Mouse (Mus musculus): ENCODE measurements around the gene B230217C12Rik. TPM values are rescaled to one million over a fixed set of nuclear protein-coding genes. Genes with fewer than 3 reads are reported as not detected.

Gene B230217C12Rik
- polyA plus RNA-seq, 1 experiment: not detected

DNA sequence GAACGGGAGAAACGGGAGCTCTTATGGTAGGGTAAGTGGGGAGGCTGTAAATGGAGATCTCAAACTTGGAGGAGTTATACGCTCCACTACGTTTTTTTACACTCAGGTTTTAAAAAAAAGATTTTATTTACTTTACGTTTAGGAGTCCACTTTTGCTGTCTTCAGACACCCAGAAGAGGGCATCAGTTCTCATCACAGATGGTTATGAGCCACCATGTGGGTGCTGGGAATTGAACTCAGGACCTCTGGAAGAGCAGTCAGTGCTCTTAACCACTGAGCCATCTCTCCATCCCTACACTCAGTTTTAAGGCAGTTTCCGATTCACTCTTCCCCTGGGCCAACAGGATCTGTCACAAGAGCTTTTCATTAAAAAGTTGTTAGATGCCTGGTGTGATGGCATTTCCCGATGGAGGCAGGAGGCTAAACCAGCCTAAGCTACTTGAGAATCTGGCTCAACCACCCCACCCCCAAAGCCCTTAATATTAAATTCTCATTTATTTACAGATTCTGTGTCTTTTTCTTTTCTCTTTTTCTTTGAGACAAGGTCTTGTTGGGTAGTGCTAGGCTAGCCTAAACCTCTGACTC, 44.1 kb downstream of the B230217C12Rik start:
- H3K4me3 ChIP-seq (ENCODE audit: insufficient read depth, low read depth, low read length): peak overlapping the region; percentile 47
- TF ChIP-seq POLR2A (IDR thresholded peaks at IDR 0.05; ENCODE audit: insufficient read depth, low read depth, low read length) (no peak), CTCF (IDR thresholded peaks at IDR 0.05; ENCODE audit: insufficient read depth, low read depth, low read length) (no peak)
- H3K4me1 ChIP-seq (ENCODE audit: control insufficient read depth, insufficient read depth, low read length): no peaks in the 10 kb centered on the region
- WGBS: 23% methylated on average over 7 of the region's 7 CpGs
- H3K27ac ChIP-seq (ENCODE audit: insufficient read depth, low read depth, low read length): no peak overlapping the region

DNA sequence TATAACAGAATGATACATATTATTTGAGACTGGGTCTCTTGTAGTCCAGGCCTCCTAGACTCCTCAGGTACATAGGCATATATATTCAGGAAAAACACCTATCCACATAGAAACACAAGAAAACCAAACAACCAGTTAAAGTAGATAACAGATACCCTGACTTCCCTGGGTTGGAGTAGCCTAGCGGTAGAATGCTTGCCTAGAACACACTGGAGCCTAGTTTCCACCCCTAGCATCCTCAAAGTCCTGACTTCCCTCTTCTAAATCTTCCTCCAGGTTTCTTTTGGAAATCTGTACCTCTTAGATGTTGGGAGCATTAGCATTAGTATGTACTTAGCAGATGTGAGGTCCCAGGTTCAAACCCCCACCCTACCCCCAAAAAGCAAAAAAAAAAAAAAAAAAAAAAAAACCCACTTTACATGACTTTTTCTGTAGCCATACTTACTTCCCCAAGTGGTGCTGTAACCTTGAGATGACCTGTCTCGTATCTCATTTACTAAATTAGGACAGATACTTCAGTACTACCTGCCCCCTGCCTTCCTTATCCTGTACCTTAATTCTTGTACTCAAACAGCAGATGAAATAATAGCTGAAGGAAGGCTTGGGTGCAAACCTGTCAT, 44.8 kb downstream of the B230217C12Rik start:
- H3K4me3 ChIP-seq (ENCODE audit: insufficient read depth, low read depth, low read length): no peak overlapping the region
- no peak overlapping the region for H3K27ac ChIP-seq (ENCODE audit: insufficient read depth, low read depth, low read length)
- no peaks in the 10 kb centered on the region for H3K4me1 ChIP-seq (ENCODE audit: control insufficient read depth, insufficient read depth, low read length)
- WGBS: 99% methylated on average over 2 of the region's 2 CpGs
- TF ChIP-seq CTCF (IDR thresholded peaks at IDR 0.05; ENCODE audit: insufficient read depth, low read depth, low read length): no peak
- no peak for TF ChIP-seq POLR2A (IDR thresholded peaks at IDR 0.05; ENCODE audit: insufficient read depth, low read depth, low read length)

DNA sequence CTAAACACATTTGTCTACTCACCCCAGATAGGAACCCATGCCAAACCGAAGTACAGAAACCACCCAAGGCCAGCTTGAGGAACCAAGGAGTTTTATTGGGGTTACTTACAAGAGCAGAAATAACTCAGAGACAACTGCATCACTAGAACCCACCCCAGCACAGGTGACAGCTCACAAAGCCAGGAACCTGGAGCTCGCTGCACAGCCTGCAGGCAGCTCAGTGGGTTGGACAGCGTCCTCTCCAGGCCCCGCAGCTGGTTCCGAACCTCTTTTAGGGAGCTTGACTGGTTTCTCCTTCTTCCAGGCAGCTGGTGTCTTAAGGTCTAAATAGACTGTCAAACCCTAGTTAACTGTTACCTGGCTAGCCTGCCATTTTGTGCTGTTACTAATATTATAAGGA, 51.2 kb downstream of the B230217C12Rik start:
- Histone ChIP-seq H3K27ac (ENCODE audit: insufficient read depth, low read depth, low read length) (no peak overlapping the region), H3K4me3 (ENCODE audit: insufficient read depth, low read depth, low read length) (no peak overlapping the region), H3K4me1 (ENCODE audit: control insufficient read depth, insufficient read depth, low read length) (no peaks in the 10 kb centered on the region)
- 83% methylated on average over 5 of the region's 5 CpGs for WGBS
- TF ChIP-seq POLR2A (IDR thresholded peaks at IDR 0.05; ENCODE audit: insufficient read depth, low read depth, low read length) (no peak), CTCF (IDR thresholded peaks at IDR 0.05; ENCODE audit: insufficient read depth, low read depth, low read length) (no peak)

Other genes with a start within 250 kb of the B230217C12Rik start
- gene Epop, start 211.1 kb upstream of the B230217C12Rik start, polyA plus RNA-seq (2012; ENCODE audit: insufficient read depth, insufficient read length, low replicate concordance, missing spikeins): not detected in 2 replicates
- 69.4 and 106 TPM in 2 replicates for gene Mllt6, start 177.4 kb upstream of the B230217C12Rik start, polyA plus RNA-seq (2012; ENCODE audit: insufficient read depth, insufficient read length, low replicate concordance, missing spikeins)
- gene Cisd3, start 155.0 kb upstream of the B230217C12Rik start, polyA plus RNA-seq (2012; ENCODE audit: insufficient read depth, insufficient read length, low replicate concordance, missing spikeins): not detected in 2 replicates
- not detected in 2 replicates for gene Pcgf2, start 140.3 kb upstream of the B230217C12Rik start, polyA plus RNA-seq (2012; ENCODE audit: insufficient read depth, insufficient read length, low replicate concordance, missing spikeins)
- gene Psmb3, start 137.4 kb upstream of the B230217C12Rik start, polyA plus RNA-seq (2012; ENCODE audit: insufficient read depth, insufficient read length, low replicate concordance, missing spikeins): not detected in 2 replicates
- not detected in 2 replicates for gene Pip4k2b, start 96.1 kb upstream of the B230217C12Rik start, polyA plus RNA-seq (2012; ENCODE audit: insufficient read depth, insufficient read length, low replicate concordance, missing spikeins)
- not detected in 2 replicates for gene Cwc25, start 74.2 kb upstream of the B230217C12Rik start, polyA plus RNA-seq (2012; ENCODE audit: insufficient read depth, insufficient read length, low replicate concordance, missing spikeins)
- gene 1700001P01Rik, start 64.9 kb upstream of the B230217C12Rik start, polyA plus RNA-seq (2012; ENCODE audit: insufficient read depth, insufficient read length, low replicate concordance, missing spikeins): not detected in 2 replicates
- gene Rpl23, start 58.3 kb upstream of the B230217C12Rik start, polyA plus RNA-seq (2012; ENCODE audit: insufficient read depth, insufficient read length, low replicate concordance, missing spikeins): 695 TPM in 1 of 2 replicates, not detected in the other
- not detected in 2 replicates for gene Lasp1, start 41.8 kb upstream of the B230217C12Rik start, polyA plus RNA-seq (2012; ENCODE audit: insufficient read depth, insufficient read length, low replicate concordance, missing spikeins)
- not detected in 2 replicates for gene Fbxo47, start 43.4 kb downstream of the B230217C12Rik start, polyA plus RNA-seq (2012; ENCODE audit: insufficient read depth, insufficient read length, low replicate concordance, missing spikeins)
- not detected in 2 replicates for gene Plxdc1, start 145.7 kb downstream of the B230217C12Rik start, polyA plus RNA-seq (2012; ENCODE audit: insufficient read depth, insufficient read length, low replicate concordance, missing spikeins)
- gene Arl5c, start 155.4 kb downstream of the B230217C12Rik start, polyA plus RNA-seq (2012; ENCODE audit: insufficient read depth, insufficient read length, low replicate concordance, missing spikeins): 395 TPM in 1 of 2 replicates, not detected in the other
- gene Cacnb1, start 182.3 kb downstream of the B230217C12Rik start, polyA plus RNA-seq (2012; ENCODE audit: insufficient read depth, insufficient read length, low replicate concordance, missing spikeins): not detected in 2 replicates
- not detected in 2 replicates for gene Rpl19, start 185.9 kb downstream of the B230217C12Rik start, polyA plus RNA-seq (2012; ENCODE audit: insufficient read depth, insufficient read length, low replicate concordance, missing spikeins)
- gene Stac2, start 212.7 kb downstream of the B230217C12Rik start, polyA plus RNA-seq (2012; ENCODE audit: insufficient read depth, insufficient read length, low replicate concordance, missing spikeins): not detected in 2 replicates

Data from olfactory bulb, adult 2 months (tissue).